Mouse (Mus musculus): ENCODE data around the gene Olfr311. TPM values are rescaled to one million over a fixed set of nuclear protein-coding genes. Genes with fewer than 3 reads are reported as not detected.
A peak's percentile ranks its signal among the peaks of the same experiment; 100 is the strongest.

The Olfr311 gene
- total and polyA plus RNA-seq, 3 experiments: not detected

GRCm38 (mm10) chr11:58846919-58847461 lies 7.9 kb downstream of the Olfr311 start, which contains the start of gene Gm12258:
Gm12258 (plus strand) TSS chr11:58847158.
- Histone ChIP-seq H3K9ac (ENCODE audit: control insufficient read depth, low read depth, low read length, poor library complexity, severe bottlenecking) (peak within 1 kb of the TSS; percentile 91), H3K27me3 (ENCODE audit: control insufficient read depth in 1 of 2, insufficient read depth in 2 of 2, low read length in 2 of 2) (no peaks in the 10 kb centered on the region; a peak in 1 of 4 replicates), H3K27ac (ENCODE audit: control insufficient read depth, low read depth, low read length) (peak within 1 kb of the TSS; percentile 78), H3K9me3 (replicated peaks; ENCODE audit: insufficient read depth, low read length) (no peaks in the 10 kb centered on the region), H3K36me3 (ENCODE audit: control insufficient read depth in 1 of 2, insufficient read depth in 2 of 2, low read length in 2 of 2) (peaks cover 3 to 9% of the 10 kb centered on the region in 2 experiments; a peak in 3 of 4 replicates), H3K4me1 (ENCODE audit: control insufficient read depth in 1 of 2, insufficient read depth in 2 of 2, low read length in 2 of 2) (peaks cover 2 to 5% of the 10 kb centered on the region in 2 experiments; a peak in 2 of 4 replicates), H3K4me3 (ENCODE audit: control insufficient read depth in 1 of 2, insufficient read depth in 1 of 2, low read depth in 2 of 2, low read length in 2 of 2) (peak within 1 kb of the TSS; percentile 79 to 97), H3K79me2 (ENCODE audit: control insufficient read depth, insufficient read depth, low read length, poor library complexity) (peaks cover 6% of the 10 kb centered on the region; the same call in 1 of the 2 replicates)
- DNase-seq (ENCODE audit: low read depth, low spot score): peak; percentile 100
- TF ChIP-seq USF2 (IDR thresholded peaks at IDR 0.05; ENCODE audit: borderline replicate concordance in 1 of 2, insufficient read depth in 1 of 2, low read depth in 1 of 2, low read length in 2 of 2) (no peak), MXI1 (IDR thresholded peaks at IDR 0.05; ENCODE audit: low read depth, low read length) (peak; percentile 65; the same call in 1 of the 2 replicates), GABPA (IDR thresholded peaks at IDR 0.05; ENCODE audit: low read depth, low read length) (no peak), CTCF (IDR thresholded peaks at IDR 0.05 in 2 of 3, conservative IDR thresholded peaks at IDR 0.05 in 1 of 3; ENCODE audit: control insufficient read depth in 1 of 3, insufficient read depth in 1 of 3, low read depth in 2 of 3, low read length in 3 of 3, poor library complexity in 1 of 3, severe bottlenecking in 1 of 3) (no peak), UBTF (IDR thresholded peaks at IDR 0.05; ENCODE audit: borderline replicate concordance, insufficient read depth, low read depth, low read length) (no peak), MAFK (IDR thresholded peaks at IDR 0.05; ENCODE audit: borderline replicate concordance, low read depth, low read length) (no peak), MYC (IDR thresholded peaks at IDR 0.05; ENCODE audit: low read depth, low read length) (0 out of 2 replicates have a peak, but pooled peaks have one; percentile 46), ELF1 (IDR thresholded peaks at IDR 0.05; ENCODE audit: low read depth, low read length) (peak; percentile 88), ETS1 (IDR thresholded peaks at IDR 0.05; ENCODE audit: low read depth, low read length) (peak; percentile 38; the same call in 1 of the 2 replicates), ZNF384 (IDR thresholded peaks at IDR 0.05; ENCODE audit: low read depth, low read length) (no peak), MAZ (IDR thresholded peaks at IDR 0.05; ENCODE audit: low read depth, low read length) (no peak), POLR2AphosphoS5 (IDR thresholded peaks at IDR 0.05; ENCODE audit: borderline replicate concordance, low read depth, low read length) (no peak), NRF1 (IDR thresholded peaks at IDR 0.05; ENCODE audit: insufficient read depth, low read depth, low read length, poor library complexity, severe bottlenecking) (no peak; the same call in 1 of the 2 replicates), HCFC1 (IDR thresholded peaks at IDR 0.05; ENCODE audit: low read depth, low read length) (peak; percentile 76), MAX (IDR thresholded peaks at IDR 0.05; ENCODE audit: low read length) (peak; percentile 71), POLR2AphosphoS2 (IDR thresholded peaks at IDR 0.05; ENCODE audit: low read length) (peak; percentile 66; the same call in 1 of the 2 replicates), ZMIZ1 (IDR thresholded peaks at IDR 0.05; ENCODE audit: low read depth, low read length) (no peak), ZKSCAN1 (IDR thresholded peaks at IDR 0.05; ENCODE audit: low read depth, low read length) (no peak), GATA1 (IDR thresholded peaks at IDR 0.05; ENCODE audit: low read depth, low read length) (peak; percentile 47), CHD2 (IDR thresholded peaks at IDR 0.05; ENCODE audit: low read length) (peak; percentile 88), ZC3H11A (IDR thresholded peaks at IDR 0.05; ENCODE audit: low read depth, low read length) (no peak), POLR2A (IDR thresholded peaks at IDR 0.05; ENCODE audit: control insufficient read depth in 1 of 2, insufficient read depth in 1 of 2, low read depth in 1 of 2, low read length in 2 of 2, poor library complexity in 1 of 2) (peak; percentile 59 to 75; a peak in 3 of 4 replicates), CHD1 (IDR thresholded peaks at IDR 0.05; ENCODE audit: low read depth, low read length) (no peak), RAD21 (IDR thresholded peaks at IDR 0.05; ENCODE audit: low read depth, low read length) (no peak), JUND (IDR thresholded peaks at IDR 0.05; ENCODE audit: low read depth, low read length) (no peak), TAL1 (IDR thresholded peaks at IDR 0.05; ENCODE audit: low read length) (no peak), SIN3A (IDR thresholded peaks at IDR 0.05; ENCODE audit: low read length) (peak; percentile 81), TBP (IDR thresholded peaks at IDR 0.05; ENCODE audit: low read depth, low read length) (peak; percentile 72), KAT2A (conservative IDR thresholded peaks at IDR 0.05; ENCODE audit: low read depth, low read length) (0 out of 2 replicates have a peak, but pooled peaks have one; percentile 41), RCOR1 (IDR thresholded peaks at IDR 0.05; ENCODE audit: low read depth, low read length) (peak; percentile 54; the same call in 1 of the 2 replicates), SMC3 (IDR thresholded peaks at IDR 0.05; ENCODE audit: low read depth, low read length) (no peak), TCF12 (IDR thresholded peaks at IDR 0.05; ENCODE audit: low read depth, low read length) (0 out of 2 replicates have a peak, but pooled peaks have one; percentile 28), EP300 (IDR thresholded peaks at IDR 0.05; ENCODE audit: low read depth in 1 of 2, low read length in 2 of 2) (peak in 1 of 2 experiments; percentile 45; a peak in 1 of 4 replicates), USF1 (IDR thresholded peaks at IDR 0.05; ENCODE audit: low read depth, low read length) (no peak), E2F4 (IDR thresholded peaks at IDR 0.05; ENCODE audit: borderline replicate concordance, low read depth, low read length) (peak; percentile 65; the same call in 1 of the 2 replicates), NELFE (IDR thresholded peaks at IDR 0.05; ENCODE audit: low read depth, low read length) (peak; percentile 73), BHLHE40 (IDR thresholded peaks at IDR 0.05; ENCODE audit: borderline replicate concordance, low read depth, low read length) (no peak)

Measured in MEL (cell line).